Mouse (Mus musculus) stomach, postnatal 0 days (tissue): ENCODE data around the gene Agpat4. TPM values are rescaled to one million over a fixed set of nuclear protein-coding genes. Genes with fewer than 3 reads are reported as not detected.

Experiments
- ATAC-seq: fragments of 200-750 bp; cut with Nextera tagmentation; 2 replicates; pipeline ENCODE4 v1.8.0; 2017; ENCODE audit not compliant: low FRiP score, low TSS enrichment
- DNase-seq: peaks from one replicate; pipeline ENCODE4 v3.0.0-alpha.2; 2016; ENCODE audit warnings: low spot score
- H3K27ac ChIP-seq: fragments of 300-500 bp; sonication (generic); replicated peaks from 2 replicates; pipeline ENCODE4 v1.5.1; 2014; ENCODE audit warnings: mild to moderate bottlenecking, control low read depth
- H3K27me3 ChIP-seq: fragments of 300-500 bp; sonication (generic); 2 replicates; pipeline ENCODE4 v1.6.1; 2014; ENCODE audit warnings: low read length; ENCODE audit not compliant: control insufficient read depth, insufficient read depth
- H3K36me3 ChIP-seq: fragments of 300-500 bp; sonication (generic); 2 replicates; pipeline ENCODE4 v1.6.1; 2014; ENCODE audit warnings: low read length, mixed read lengths; ENCODE audit not compliant: control insufficient read depth, insufficient read depth
- H3K4me1 ChIP-seq: fragments of 300-500 bp; sonication (generic); replicated peaks from 2 replicates; pipeline ENCODE4 v1.6.1; 2014; ENCODE audit warnings: antibody characterized with exemption; ENCODE audit not compliant: control insufficient read depth, insufficient read depth
- H3K4me2 ChIP-seq: fragments of 300-500 bp; sonication (generic); replicated peaks from 2 replicates; pipeline ENCODE4 v1.6.1; 2014; ENCODE audit warnings: low read depth, mild to moderate bottlenecking, control low read depth, moderate library complexity
- H3K4me3 ChIP-seq: fragments of 300-500 bp; sonication (generic); 2 replicates; pipeline ENCODE4 v1.5.1; 2014; ENCODE audit warnings: low read depth, low read length, control low read depth
- H3K9ac ChIP-seq: fragments of 300-500 bp; sonication (generic); 2 replicates; pipeline ENCODE4 v1.6.1; 2014; ENCODE audit warnings: mild to moderate bottlenecking, low read length, control low read depth, mixed read lengths
- H3K9me3 ChIP-seq: fragments of 300-500 bp; sonication (generic); 2 replicates; pipeline ENCODE4 v1.6.1; 2016; ENCODE audit warnings: low read length; ENCODE audit not compliant: control insufficient read depth
- CTCF ChIP-seq: IDR thresholded peaks from 2 replicates; pipeline ENCODE4 v1.5.1; 2016; ENCODE audit warnings: antibody characterized with exemption, low read depth, mild to moderate bottlenecking, moderate library complexity
- EP300 ChIP-seq: optimal IDR thresholded peaks from 2 replicates; pipeline ENCODE3; 2016; ENCODE audit warnings: antibody characterized with exemption
- WGBS: fragments of 180-500 bp; shearing (Covaris S2); extraction: QIAGEN DNeasy Blood & Tissue Kit; methylation state at CpG from one replicate; pipeline ENCODE4 v1.1.7; 2014; 5-methylcytosine and 5-hydroxymethylcytosine counted together
- polyA plus RNA-seq: library from polyadenylated mRNA; unstranded; fragments of >200 nt; fragmentation: Nextera tagmentation; extraction: Ambion mirVana; gene quantifications from 2 replicates; pipeline ENCODE4 v1.2.1, GENCODE M21; 2015

The Agpat4 gene
- polyA plus RNA-seq, 1 experiment from 2014 or later: 18.7 TPM

GRCm38 (mm10) chr17:12268091-12268490 lies 149.6 kb downstream of the Agpat4 start:
- Histone ChIP-seq H3K4me2 (no peak overlapping the region), H3K9me3 (no peaks in the 10 kb centered on the region), H3K36me3 (peaks cover 15% of the 10 kb centered on the region), H3K27ac (no peak overlapping the region), H3K9ac (no peak overlapping the region), H3K4me3 (no peak overlapping the region), H3K4me1 (no peaks in the 10 kb centered on the region), H3K27me3 (no peaks in the 10 kb centered on the region)
- no peak for TF ChIP-seq EP300
- no peak for TF ChIP-seq CTCF
- DNase-seq (no peak), ATAC-seq (no peak)
- 79% methylated on average over 4 of the region's 4 CpGs for WGBS

GRCm38 (mm10) chr17:12268538-12268937 lies 150.0 kb downstream of the Agpat4 start:
- WGBS: 84% methylated on average over 10 of the region's 10 CpGs
- H3K27ac ChIP-seq: no peak overlapping the region; the same call in 1 of the 2 replicates
- H3K9me3 ChIP-seq: no peaks in the 10 kb centered on the region
- H3K9ac ChIP-seq: no peak overlapping the region
- H3K27me3 ChIP-seq: no peaks in the 10 kb centered on the region
- H3K4me1 ChIP-seq: no peaks in the 10 kb centered on the region
- DNase-seq (no peak), ATAC-seq (no peak)
- H3K4me3 ChIP-seq: no peak overlapping the region
- TF ChIP-seq EP300: no peak
- no peak for TF ChIP-seq CTCF
- no peak overlapping the region for H3K4me2 ChIP-seq
- H3K36me3 ChIP-seq: peaks cover 15% of the 10 kb centered on the region

Other genes with a start within 250 kb of the Agpat4 start
- gene Map3k4, start 200.1 kb downstream of the Agpat4 start, polyA plus RNA-seq: 25.8 and 35.6 TPM in 2 replicates